Mouse (Mus musculus) lung, embryonic 14.5 days (tissue): ENCODE results near the gene C730034F03Rik. TPM values are rescaled to one million over a fixed set of nuclear protein-coding genes. Genes with fewer than 3 reads are reported as not detected.

Source experiments
- ATAC-seq: fragments of 200-750 bp; cut with Nextera tagmentation; 2 replicates; pipeline ENCODE4 v1.8.0; 2017; ENCODE audit warnings: mild to moderate bottlenecking, moderate TSS enrichment, moderate library complexity; ENCODE audit not compliant: insufficient read depth
- DNase-seq: peaks from one replicate; pipeline ENCODE4 v3.0.0-alpha.2; 2015
- H3K27ac ChIP-seq: fragments of 300-500 bp; sonication (generic); 2 replicates; pipeline ENCODE4 v1.5.1; 2014; ENCODE audit warnings: low read depth, mild to moderate bottlenecking, moderate library complexity
- H3K27me3 ChIP-seq: fragments of 300-500 bp; sonication (generic); 2 replicates; pipeline ENCODE4 v1.6.1; 2014; ENCODE audit warnings: low read length, control low read depth; ENCODE audit not compliant: insufficient read depth
- H3K36me3 ChIP-seq: fragments of 300-500 bp; sonication (generic); 2 replicates; pipeline ENCODE4 v1.6.1; 2014; ENCODE audit warnings: control low read depth; ENCODE audit not compliant: insufficient read depth
- H3K4me1 ChIP-seq: fragments of 300-500 bp; sonication (generic); 2 replicates; pipeline ENCODE4 v1.6.1; 2014; ENCODE audit warnings: antibody characterized with exemption, control low read depth; ENCODE audit not compliant: insufficient read depth
- H3K4me2 ChIP-seq: fragments of 300-500 bp; sonication (generic); 2 replicates; pipeline ENCODE4 v1.6.1; 2014; ENCODE audit warnings: mild to moderate bottlenecking
- H3K4me3 ChIP-seq: fragments of 300-500 bp; sonication (generic); 2 replicates; pipeline ENCODE4 v1.5.1; 2014; ENCODE audit warnings: low read depth, low read length
- H3K9ac ChIP-seq: fragments of 300-500 bp; sonication (generic); 2 replicates; pipeline ENCODE4 v1.6.1; 2014
- H3K9me3 ChIP-seq: fragments of 300-500 bp; sonication (generic); 2 replicates; pipeline ENCODE4 v1.6.1; 2016; ENCODE audit warnings: low read depth, low read length, control low read depth
- CTCF ChIP-seq: IDR thresholded peaks from 2 replicates; pipeline ENCODE4 v1.5.1; 2016; ENCODE audit warnings: antibody characterized with exemption, low read depth
- whole genome bisulfite sequencing: fragments of 180-500 bp; shearing (Covaris S2); extraction: QIAGEN DNeasy Blood & Tissue Kit; methylation state at CpG from one replicate; pipeline ENCODE4 v1.1.7; 2014; 5-methylcytosine and 5-hydroxymethylcytosine counted together
- polyA plus RNA-seq: library from polyadenylated mRNA; unstranded; fragments of >200 nt; fragmentation: Nextera tagmentation; extraction: Ambion mirVana; gene quantifications from 2 replicates; pipeline ENCODE4 v1.2.1, GENCODE M21; 2014

C730034F03Rik gene
- polyA plus RNA-seq, 1 experiment from 2014 or later = 1.9 TPM

DNA sequence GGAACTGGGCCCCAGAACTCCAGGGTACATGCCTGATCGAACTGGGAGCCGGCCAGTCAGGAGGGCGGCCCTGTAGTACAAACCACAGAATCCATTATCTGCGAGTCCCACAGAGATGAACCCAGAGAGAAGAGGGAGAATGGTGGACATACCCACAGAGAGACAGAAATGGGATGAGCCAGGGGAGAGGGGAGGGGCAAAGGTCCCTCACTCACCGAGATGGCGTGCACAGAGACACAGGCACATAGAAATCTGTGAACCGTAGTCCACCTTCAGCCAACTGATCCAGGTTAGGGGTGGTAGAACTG is 45.9 kb downstream of the C730034F03Rik start:
- Histone ChIP-seq H3K27me3 (no peaks in the 10 kb centered on the region), H3K9ac (peak overlapping the region; percentile 55; the same call in 1 of the 2 replicates), H3K4me1 (no peaks in the 10 kb centered on the region), H3K4me3 (peak overlapping the region; percentile 57), H3K27ac (no peak overlapping the region), H3K9me3 (no peaks in the 10 kb centered on the region), H3K36me3 (no peaks in the 10 kb centered on the region), H3K4me2 (peak overlapping the region; percentile 84)
- no peak for TF ChIP-seq CTCF
- ATAC-seq (no peak), DNase-seq (no peak)
- 81% methylated on average over 7 of the region's 7 CpGs for WGBS

DNA sequence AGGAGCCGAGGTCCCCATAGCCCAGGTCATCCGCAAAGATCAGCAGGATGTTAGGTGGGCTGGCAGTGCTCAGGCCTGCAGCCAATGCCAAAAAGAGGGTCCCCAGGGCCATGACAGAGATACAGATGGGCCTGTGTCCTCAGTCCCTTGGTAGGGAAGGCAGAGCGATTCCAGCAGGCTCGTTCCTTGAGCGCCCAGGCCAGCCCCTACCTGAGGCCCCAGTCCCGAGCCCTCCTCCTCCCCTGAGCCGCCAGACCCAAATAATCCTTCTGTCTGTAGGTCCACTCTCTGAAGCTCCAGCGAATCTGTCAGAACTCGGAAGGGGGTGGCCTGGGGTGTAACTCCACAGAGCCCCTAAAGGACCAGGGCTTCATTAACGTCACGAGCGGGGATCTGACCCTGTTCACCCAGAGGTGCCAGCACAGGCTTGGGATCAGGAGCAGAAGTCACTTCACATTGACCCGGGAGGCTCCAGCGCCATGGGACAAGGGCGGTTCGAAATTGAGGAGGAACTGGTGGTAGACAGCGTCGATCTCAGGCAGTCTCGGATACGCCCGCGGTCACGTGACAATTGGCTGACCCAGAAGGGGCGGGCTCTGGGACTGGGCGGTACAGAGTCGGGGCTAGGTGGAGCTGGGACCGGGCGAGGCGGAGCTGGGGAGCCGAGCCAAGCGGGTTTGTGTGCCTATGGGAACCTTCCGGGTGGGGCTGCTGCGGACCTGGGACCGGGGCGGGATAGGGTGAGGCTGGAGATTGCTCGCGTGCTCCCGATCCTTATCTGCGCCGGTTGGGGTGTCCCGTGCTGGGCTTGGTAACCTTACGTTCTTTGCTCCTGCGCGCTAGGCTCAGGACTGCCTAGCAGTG is 46.5 kb downstream of the C730034F03Rik start:
- Histone ChIP-seq H3K36me3 (no peaks in the 10 kb centered on the region), H3K4me3 (peak overlapping the region; percentile 57), H3K27ac (peak overlapping the region; percentile 72; the same call in 1 of the 2 replicates), H3K27me3 (no peaks in the 10 kb centered on the region), H3K4me1 (no peaks in the 10 kb centered on the region), H3K9me3 (no peaks in the 10 kb centered on the region), H3K9ac (peak overlapping the region; percentile 55), H3K4me2 (peak overlapping the region; percentile 84)
- TF ChIP-seq CTCF = no peak
- 8% methylated on average over 44 of the region's 44 CpGs for WGBS
- DNase-seq = peak; percentile 96
- ATAC-seq = peak; percentile 99

DNA sequence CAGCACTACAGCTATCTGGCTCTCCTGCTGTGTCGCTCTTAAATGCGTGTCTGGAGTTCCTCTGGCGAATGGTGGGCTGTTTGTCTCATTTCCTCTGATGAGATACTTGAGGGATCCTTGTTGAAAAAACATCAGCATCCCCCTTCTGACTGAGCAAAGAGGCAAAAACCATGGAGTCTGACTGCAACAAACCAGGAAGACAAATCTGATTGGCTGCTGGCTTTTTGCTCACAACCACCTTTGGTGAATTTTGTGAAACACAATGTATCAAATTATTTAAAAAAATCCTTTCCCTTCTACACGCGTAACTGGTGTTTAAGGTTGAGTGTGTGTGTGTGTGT is 47.1 kb downstream of the C730034F03Rik start:
- H3K27me3 ChIP-seq = no peaks in the 10 kb centered on the region
- TF ChIP-seq CTCF = no peak
- H3K27ac ChIP-seq = peak overlapping the region; percentile 72; the same call in 1 of the 2 replicates
- ATAC-seq (no peak), DNase-seq (no peak)
- H3K4me2 ChIP-seq = peak overlapping the region; percentile 84
- no peaks in the 10 kb centered on the region for H3K4me1 ChIP-seq
- H3K9ac ChIP-seq = peak overlapping the region; percentile 55
- 6% methylated on average over 5 of the region's 5 CpGs for WGBS
- H3K4me3 ChIP-seq = peak overlapping the region; percentile 57
- no peaks in the 10 kb centered on the region for H3K36me3 ChIP-seq
- H3K9me3 ChIP-seq = no peaks in the 10 kb centered on the region

DNA sequence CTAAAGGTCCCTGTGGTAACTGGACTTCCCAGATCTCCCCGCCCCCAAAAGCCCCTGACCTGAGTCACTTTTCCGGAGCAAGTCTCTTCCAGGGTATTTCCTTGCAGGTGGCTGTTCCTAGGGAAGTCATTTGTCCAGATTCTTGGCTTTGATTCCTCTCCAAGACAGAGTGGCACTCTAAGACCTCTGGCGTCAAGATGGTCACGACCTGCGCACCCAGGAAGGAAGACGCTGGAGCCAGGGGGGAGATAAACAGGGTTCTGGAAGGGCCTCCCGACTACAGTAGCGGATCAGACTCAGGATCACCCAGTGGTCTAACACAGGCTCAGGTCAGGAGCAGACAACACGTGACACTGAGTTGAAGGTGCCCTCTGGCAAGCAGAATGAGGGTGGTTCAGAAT is 47.7 kb downstream of the C730034F03Rik start, which contains the start of gene Arsa:
Gene Arsa (minus strand): TSS at position 335 of the 401 bp plus-strand sequence.
- H3K9me3 ChIP-seq = no peaks in the 10 kb centered on the region
- H3K4me2 ChIP-seq = peak within 1 kb of the TSS; percentile 84
- no peak for TF ChIP-seq CTCF
- no peaks in the 10 kb centered on the region for H3K4me1 ChIP-seq
- H3K36me3 ChIP-seq = no peaks in the 10 kb centered on the region
- H3K9ac ChIP-seq = peak within 1 kb of the TSS; percentile 55
- peak; percentile 41 for DNase-seq
- H3K27me3 ChIP-seq = no peaks in the 10 kb centered on the region
- peak within 1 kb of the TSS; percentile 72; the same call in 1 of the 2 replicates for H3K27ac ChIP-seq
- peak within 1 kb of the TSS; percentile 57 for H3K4me3 ChIP-seq
- ATAC-seq = no peak
- WGBS = 25% methylated on average over 9 of the region's 9 CpGs

DNA sequence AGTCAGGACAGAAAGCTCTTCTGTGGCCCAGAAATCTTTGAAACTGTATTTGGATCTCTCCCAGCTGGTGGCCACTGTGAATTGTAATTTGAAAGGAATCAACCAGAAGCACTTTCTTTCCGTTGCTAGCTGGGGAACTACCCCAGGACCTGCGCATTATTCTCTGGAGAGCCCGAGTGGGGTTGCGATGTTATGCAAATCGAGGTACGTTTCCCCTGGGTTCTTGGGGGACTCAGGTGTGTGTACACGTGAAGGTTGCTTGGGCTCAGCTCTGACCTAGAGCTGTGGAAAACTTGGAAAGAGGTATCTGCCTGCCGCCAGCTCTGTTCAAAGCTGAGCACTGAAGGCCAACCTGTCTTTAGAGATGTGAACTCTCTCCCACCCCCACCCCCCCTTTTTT is 48.4 kb downstream of the C730034F03Rik start:
- ATAC-seq (no peak), DNase-seq (peak; percentile 36)
- no peaks in the 10 kb centered on the region for H3K36me3 ChIP-seq
- H3K9me3 ChIP-seq = no peaks in the 10 kb centered on the region
- no peaks in the 10 kb centered on the region for H3K4me1 ChIP-seq
- H3K27ac ChIP-seq = no peak overlapping the region
- H3K9ac ChIP-seq = no peak overlapping the region
- H3K4me3 ChIP-seq = no peak overlapping the region
- TF ChIP-seq CTCF = no peak
- no peaks in the 10 kb centered on the region for H3K27me3 ChIP-seq
- no peak overlapping the region for H3K4me2 ChIP-seq
- WGBS = 51% methylated on average over 8 of the region's 8 CpGs

DNA sequence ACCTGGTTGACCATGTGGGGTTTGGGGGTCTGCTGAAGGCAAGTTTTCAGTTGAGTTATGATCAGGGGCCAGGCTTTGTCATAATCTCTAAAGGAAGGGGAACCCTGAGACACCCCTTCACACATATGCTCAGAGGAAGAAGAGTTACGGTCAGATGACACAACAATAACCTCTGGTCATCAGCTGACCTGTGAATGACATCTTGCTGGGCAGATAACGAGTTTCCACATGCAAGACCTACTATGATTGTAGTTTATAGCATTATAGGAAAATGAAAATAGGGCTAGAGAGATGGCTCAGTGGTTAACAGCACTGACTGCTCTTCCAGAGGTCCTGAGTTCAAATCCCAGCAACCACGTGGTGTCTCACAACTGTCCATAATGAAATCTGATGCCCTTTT is 49.2 kb downstream of the C730034F03Rik start:
- TF ChIP-seq CTCF = no peak
- Histone ChIP-seq H3K27me3 (no peaks in the 10 kb centered on the region), H3K9ac (no peak overlapping the region), H3K4me2 (no peak overlapping the region), H3K9me3 (no peaks in the 10 kb centered on the region), H3K4me3 (no peak overlapping the region), H3K4me1 (no peaks in the 10 kb centered on the region), H3K27ac (no peak overlapping the region), H3K36me3 (no peaks in the 10 kb centered on the region)
- ATAC-seq (no peak), DNase-seq (no peak)
- 68% methylated on average over 3 of the region's 3 CpGs for WGBS

Other genes starting within 250 kb of the C730034F03Rik start
- gene Plxnb2, start 248.8 kb upstream of the C730034F03Rik start, polyA plus RNA-seq = 149 and 156 TPM in 2 replicates
- 9.2 and 11.0 TPM in 2 replicates for gene Dennd6b, start 233.1 kb upstream of the C730034F03Rik start, polyA plus RNA-seq
- gene Ppp6r2, start 218.0 kb upstream of the C730034F03Rik start, polyA plus RNA-seq = 25.6 and 27.8 TPM in 2 replicates
- 56.5 and 71.3 TPM in 2 replicates for gene Sbf1, start 114.3 kb upstream of the C730034F03Rik start, polyA plus RNA-seq
- gene Adm2, start 106.9 kb upstream of the C730034F03Rik start, polyA plus RNA-seq = 0.33 and 0.53 TPM in 2 replicates
- not detected in 2 replicates for gene Miox, start 95.2 kb upstream of the C730034F03Rik start, polyA plus RNA-seq
- 59.1 and 63.7 TPM in 2 replicates for gene Lmf2, start 73.9 kb upstream of the C730034F03Rik start, polyA plus RNA-seq
- gene Ncaph2, start 73.9 kb upstream of the C730034F03Rik start, polyA plus RNA-seq = 157 and 168 TPM in 2 replicates
- gene Sco2, start 55.7 kb upstream of the C730034F03Rik start, polyA plus RNA-seq = 4.5 and 7.5 TPM in 2 replicates
- gene Tymp, start 52.5 kb upstream of the C730034F03Rik start, polyA plus RNA-seq = 0.96 and 1.5 TPM in 2 replicates
- gene Odf3b, start 50.3 kb upstream of the C730034F03Rik start, polyA plus RNA-seq = 1.1 and 1.3 TPM in 2 replicates
- not detected in 2 replicates for gene Klhdc7b, start 44.7 kb upstream of the C730034F03Rik start, polyA plus RNA-seq
- gene Syce3, start 19.1 kb upstream of the C730034F03Rik start, polyA plus RNA-seq = not detected in 2 replicates
- 0.54 and 2.3 TPM in 2 replicates for gene Cpt1b, start 3.7 kb upstream of the C730034F03Rik start, polyA plus RNA-seq
- gene Gm44502, start 107 bp downstream of the C730034F03Rik start, polyA plus RNA-seq = 0.15 TPM in 1 of 2 replicates, not detected in the other
- 45.9 and 48.3 TPM in 2 replicates for gene Chkb, start 319 bp downstream of the C730034F03Rik start, polyA plus RNA-seq
- gene Mapk8ip2, start 24.3 kb downstream of the C730034F03Rik start, polyA plus RNA-seq = 0.57 and 0.60 TPM in 2 replicates
- 12.7 and 14.2 TPM in 2 replicates for gene Arsa, start 47.8 kb downstream of the C730034F03Rik start, polyA plus RNA-seq
- gene Shank3, start 70.0 kb downstream of the C730034F03Rik start, polyA plus RNA-seq = 3.2 and 3.9 TPM in 2 replicates
- gene Acr, start 138.7 kb downstream of the C730034F03Rik start, polyA plus RNA-seq = 0.16 TPM in 1 of 2 replicates, not detected in the other
- 53.8 and 55.3 TPM in 2 replicates for gene Rabl2, start 162.3 kb downstream of the C730034F03Rik start, polyA plus RNA-seq